Mouse (Mus musculus): Measurements from ENCODE around the gene Pnpla5.

Gene Pnpla5

DNA sequence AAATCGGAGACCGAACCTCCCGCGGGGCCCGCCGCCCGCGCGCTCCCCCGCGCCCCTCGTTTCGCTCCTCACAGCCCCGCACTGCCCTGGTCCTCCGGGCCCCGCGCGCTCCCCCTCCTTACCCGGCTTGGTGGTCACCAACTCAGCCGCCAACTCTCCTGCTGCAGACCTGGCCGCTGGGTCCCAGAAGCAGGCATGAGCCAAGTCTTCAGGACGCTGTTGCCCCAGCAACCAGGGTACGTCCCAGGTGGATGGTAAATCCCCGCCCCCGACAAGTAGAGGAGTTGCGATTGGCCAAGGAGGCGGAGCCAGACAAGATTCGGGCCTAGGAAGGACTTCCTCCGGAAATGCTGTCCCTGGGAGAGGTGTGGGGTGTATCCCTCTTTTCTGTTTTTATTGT lies 57.8 kb downstream of the Pnpla5 start, which contains the start of gene Efcab6:
TSS of gene Efcab6 (minus strand) at position 240 of the 400 bp plus-strand sequence.
- DNase-seq, result no peak
